Mouse (Mus musculus) testis, postnatal 14 days (tissue): ENCODE measurements around the gene Agrp.
A peak's percentile ranks its signal among the peaks of the same experiment; 100 is the strongest.

Experiments used
- DNase-seq: peaks from one replicate; pipeline ENCODE4 v3.0.0; 2021; ENCODE audit warnings: low spot score

Gene Agrp

DNA sequence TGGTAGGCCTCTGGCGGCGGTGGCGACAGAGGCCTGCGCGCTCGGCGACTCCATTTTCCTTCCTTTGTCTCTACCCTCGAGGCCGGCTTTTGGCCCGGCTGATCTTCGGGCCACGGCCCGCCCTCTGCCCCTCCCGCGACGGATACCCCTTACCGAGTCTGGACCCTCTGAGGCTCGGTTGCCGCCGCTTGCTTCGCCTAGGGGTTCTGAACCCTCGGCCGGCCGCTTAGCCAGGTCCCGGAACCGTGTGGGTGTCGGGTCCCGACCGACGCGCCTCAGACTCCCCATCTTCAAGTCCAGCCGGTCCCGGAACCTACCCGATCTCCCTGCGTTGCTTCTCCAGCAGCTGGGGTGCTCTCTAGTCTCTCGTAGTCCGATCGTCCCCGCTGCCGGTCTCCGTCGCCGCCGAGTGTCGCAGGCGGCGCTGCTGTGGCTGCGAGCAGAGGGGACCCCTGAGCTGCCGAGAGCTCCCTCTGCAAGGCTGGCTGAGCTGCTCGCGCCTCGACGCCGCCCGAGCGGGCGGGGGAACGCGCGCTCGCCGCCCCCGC is at the start of gene Agrp:
TSS of gene Agrp (minus strand) at position 431 of the 548 bp plus-strand sequence.
- DNase-seq: peak; percentile 75

DNA sequence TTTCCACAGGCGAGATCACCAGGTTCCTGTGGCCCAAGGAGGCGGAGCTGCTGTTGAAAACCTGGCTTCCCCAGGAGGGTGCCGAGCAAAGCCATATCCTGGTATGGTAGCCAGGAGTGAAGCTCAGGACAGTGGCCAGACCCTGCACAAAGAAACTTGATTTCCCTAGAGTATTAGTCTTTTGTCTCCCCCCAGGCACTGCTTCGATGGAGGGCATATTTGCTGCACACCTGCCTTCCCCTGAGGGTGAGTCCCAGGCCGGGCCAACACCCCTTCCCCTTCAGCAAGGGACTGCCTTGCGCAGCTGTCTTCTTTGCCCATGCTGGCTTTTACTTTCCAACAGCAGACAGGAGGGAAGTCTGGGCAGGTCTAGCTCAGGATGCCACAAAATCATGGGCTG is 49.4 kb upstream of the Agrp start:
- no peak for DNase-seq

DNA sequence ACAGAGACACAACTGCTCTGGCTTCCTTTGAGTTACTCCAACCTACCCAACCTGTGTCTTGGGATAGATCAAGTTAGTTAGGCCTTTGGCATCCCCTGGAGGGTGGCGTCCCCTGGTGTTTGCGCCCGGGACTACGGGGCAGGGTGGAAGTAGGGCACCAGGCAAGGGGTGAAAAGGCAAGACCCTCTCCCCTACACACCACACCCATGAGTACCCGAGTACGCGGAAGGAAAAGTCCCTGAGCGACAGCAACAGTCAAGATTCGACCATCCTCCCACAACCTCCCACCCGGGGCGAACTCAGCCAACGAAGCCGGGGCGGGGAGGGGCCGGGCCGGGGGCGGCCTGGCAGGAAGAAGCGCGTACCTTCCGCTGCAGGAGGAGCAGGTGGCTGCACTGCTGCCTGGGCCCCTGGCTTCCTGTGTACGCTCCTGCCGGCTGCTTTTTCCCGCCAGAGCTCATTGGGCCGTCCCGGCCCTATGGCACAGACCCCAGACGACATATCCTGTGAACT is 48.7 kb upstream of the Agrp start, which contains the start of gene Carmil2:
TSS of gene Carmil2 (plus strand) at position 479 of the 513 bp plus-strand sequence.
- DNase-seq: no peak

DNA sequence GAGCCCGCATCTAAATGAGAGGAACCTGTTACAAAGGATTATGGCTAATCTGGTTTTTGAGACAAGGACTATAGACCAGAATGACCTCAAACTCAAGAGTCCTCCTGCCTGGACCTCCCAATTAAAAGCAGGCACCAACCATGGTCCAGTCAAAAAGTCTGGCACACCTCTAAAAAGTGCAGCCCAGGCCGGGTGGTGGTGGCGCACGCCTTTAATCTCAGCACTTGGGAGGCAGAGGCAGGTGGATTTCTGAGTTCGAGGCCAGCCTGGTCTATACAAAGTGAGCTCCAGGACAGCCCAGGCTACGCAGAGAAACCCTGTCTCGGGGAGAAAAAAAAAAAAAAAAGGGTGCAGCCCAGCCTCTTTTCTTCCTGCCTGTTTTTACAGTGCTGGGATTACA is 48.1 kb upstream of the Agrp start:
- DNase-seq: no peak

DNA sequence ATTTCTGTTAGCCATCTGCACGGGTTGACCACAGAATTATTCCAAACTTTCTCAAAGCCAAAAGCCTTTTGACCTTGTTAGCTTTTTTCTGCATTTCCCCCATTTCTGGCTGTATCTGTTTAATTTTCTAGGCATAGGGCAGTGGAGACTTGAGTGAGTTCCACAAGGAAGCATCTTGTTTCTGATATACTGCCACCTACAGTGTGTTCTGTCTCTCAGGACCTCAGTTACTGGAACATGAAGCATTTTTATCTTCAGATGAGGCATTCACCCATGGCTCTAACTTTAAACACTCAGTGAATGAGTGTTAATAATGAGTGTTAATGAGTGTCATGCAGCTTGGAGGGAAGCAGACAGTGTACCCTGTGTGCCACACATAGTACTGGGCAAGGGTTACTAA is 40.7 kb upstream of the Agrp start:
- no peak for DNase-seq

DNA sequence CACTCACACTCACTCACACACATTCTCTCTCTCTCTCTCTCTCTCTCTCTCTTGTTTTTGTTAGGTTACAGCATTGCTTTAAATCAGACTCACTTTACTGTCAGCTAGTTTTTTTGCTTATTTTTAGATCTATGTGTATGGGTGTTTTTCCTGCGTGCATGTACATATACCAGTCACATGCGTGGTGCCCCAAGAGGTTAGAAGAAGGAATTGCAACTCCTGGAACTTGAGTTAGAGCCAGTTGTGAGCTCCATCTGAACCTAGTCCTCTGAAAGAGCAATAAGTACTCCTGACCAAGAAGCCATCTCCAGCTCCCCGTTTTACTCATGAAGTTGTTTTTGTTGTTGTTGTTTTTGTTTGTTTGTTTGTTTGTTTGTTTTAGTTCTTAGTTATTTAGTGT is 24.0 kb upstream of the Agrp start:
- DNase-seq: no peak

DNA sequence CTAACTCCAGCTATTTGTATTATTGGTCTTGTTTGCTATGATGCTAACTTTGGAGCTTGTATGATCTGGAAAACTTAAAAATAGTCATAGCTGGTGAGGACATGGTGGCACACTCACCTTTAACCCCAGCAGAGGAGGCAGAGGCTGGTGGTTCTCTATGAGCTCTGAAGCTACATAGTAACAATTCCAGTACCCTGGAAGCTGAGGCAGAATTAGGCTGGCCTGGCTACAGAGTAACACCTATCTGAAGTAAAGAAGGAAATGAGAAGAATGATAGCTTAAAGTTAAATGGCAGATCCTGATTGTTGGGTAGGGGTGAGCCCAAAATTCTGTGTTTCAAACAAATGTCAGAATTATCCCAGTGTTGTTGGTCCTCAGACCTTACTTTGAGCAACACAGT is 20.4 kb upstream of the Agrp start:
- peak; percentile 60 for DNase-seq

DNA sequence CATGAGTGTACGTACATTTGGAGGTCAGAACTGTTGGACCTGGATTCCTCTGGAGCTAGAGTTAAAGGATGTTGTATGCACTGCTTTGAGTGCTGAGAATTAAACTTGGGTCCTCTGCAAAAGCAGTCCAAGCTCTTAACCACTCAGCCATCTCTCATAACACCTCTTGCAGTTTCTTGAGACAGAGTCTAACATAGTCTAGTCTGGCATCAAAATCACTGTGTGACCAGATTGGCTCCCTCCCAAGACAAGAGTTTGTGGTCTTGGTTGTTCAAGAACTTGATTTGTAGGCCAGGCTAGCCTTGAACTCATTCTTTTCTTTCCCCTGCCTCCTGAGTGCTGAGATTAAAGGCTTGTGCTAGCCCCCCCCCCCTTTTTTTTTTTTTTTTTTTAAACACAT is 11.7 kb upstream of the Agrp start:
- DNase-seq: no peak

DNA sequence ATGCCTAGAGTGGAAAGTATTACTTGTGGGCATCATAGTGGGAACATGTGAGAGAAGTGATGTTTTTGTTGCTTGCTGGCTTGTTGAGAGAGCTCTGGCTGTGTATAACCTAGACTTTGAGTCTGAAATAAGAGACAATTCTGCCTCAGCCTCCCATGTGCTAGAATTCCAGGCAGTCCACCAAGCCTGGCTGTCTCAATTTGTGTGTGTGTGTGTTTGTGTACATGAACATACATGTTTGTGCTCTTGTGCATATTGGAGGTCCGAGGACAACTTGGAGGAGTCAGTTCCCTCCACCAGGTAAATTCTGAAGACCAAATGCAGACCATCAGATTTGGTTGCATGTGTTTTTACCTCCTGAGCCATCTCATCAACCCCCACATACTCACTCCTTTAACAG is 8.0 kb upstream of the Agrp start:
- DNase-seq: no peak

DNA sequence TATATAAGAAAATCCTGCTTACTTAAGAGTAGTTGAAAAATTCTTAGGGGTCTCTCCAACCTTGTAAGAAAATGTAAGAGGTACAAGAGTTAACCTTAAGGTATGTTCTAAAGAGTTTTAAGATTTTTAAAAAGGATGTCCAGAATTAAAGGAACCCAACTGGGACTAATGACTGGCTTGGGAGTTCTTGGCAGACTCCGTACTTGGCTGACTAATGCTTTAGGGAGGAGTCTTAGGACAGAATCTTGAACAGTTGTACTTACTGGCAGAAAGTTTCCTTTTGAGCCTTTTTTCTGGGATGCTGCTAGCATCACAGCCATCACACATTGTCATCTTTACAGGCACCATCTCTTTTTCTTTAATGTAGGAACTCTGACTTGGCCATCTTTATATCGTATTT is 3.3 kb upstream of the Agrp start:
- DNase-seq: no peak

DNA sequence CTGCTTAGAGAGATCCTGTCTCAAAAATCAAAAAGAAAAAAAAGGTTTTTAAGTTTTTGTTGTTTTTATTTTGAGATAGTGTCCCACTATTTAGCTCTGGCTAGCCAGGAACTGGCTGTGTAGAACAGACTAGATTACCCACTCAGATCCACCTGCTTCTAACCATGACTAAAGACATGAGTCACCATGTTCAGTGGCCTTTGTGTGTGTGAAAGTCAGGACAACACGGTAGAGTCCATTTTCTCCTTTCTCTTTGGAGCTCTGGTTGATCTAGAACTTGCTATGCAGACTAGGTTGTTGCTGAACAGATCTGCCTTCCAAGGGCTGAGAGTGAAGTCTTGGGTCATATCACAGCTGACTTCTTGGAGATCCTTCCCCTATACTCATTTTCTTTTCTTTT is 2.6 kb upstream of the Agrp start:
- DNase-seq: no peak

DNA sequence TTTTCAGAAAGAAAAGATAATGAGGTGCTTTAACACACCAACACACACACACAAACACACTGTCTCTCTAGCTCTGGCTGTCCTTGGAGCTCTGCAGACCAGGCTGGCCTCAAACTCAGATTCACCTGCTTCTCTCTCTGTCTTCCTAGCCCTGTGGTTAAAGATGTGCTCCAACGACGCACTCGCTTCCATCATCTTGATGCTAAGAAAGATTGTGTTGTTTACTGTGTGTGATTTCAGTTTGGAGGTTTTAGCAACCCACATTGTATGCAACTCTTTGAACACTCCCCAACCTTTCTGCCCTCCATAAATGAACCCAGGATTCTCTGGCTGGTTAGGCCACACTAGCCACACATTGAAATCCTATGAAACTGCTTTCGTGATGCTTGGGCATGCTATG is 1.3 kb upstream of the Agrp start:
- DNase-seq: no peak

DNA sequence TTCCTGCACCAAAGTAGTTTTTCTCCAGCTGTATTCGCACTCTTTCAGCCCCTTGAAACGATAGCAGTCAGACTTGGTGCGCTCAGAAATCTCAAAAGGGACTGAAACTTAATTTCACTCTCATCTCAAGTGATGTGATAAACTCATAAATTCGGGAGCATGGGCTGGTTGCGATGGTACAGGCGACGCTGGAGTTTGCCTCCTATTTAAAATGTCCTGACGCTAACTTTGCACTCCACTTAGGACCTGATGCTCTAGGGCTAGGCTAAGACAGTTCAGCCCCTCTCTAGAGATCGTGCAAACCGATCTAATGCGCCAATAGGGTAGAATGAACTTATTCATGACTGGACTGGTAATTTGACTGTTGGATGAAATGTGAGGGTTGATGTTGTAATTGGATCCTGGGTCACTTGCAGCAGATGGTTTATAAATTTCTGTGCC is 428 bp upstream of the Agrp start:
- DNase-seq: no peak

DNA sequence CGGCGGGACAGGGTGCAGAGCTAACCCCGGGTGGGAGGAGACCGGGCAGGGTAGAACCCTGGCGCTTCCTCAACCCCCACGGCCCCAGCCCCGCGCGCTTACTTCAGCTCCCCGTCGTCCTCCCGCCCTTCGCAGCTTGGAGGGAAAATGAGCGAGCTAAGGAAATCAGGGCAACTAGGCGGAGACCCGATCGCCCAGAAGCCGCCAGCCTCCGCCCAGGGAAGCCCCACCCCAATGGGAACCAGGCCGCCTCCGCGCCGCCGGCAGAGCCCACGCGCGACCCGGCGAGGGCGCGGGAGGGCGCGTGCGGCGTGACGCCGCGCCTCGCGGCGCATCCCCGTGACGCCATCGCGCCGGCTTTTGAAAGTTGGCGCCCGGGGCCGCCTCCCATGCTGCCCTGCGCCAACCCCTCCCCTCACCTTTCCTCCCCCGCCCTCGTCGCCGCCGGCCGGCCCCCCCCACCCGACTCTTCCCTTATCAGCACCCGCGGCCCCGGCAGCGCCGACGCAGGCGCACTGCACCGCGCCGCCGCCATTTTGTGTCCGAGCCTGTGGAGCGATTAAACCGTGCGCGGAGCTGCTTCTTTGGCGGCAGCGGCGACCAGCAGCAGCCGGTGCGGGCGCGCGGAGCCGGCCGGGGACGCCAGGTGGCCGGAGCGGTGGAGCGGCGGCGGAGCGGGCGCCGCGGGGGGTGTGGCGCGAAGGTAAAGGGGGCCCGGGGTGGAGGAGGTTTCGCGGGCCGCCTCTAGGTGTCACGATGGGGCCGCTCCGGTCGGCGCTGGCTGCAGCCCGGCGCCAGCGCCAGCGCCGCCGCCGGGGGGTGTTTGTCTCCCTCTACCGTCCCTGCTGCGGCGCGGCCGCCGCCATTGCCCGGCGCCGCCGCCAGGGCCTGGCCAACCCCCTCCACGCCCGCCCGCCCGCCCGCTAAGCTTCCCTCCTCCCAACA is 903 bp downstream of the Agrp start, which contains the start of gene Ctcf:
TSS of gene Ctcf (plus strand) at position 551 of the 945 bp plus-strand sequence.
- peak; percentile 93 for DNase-seq

DNA sequence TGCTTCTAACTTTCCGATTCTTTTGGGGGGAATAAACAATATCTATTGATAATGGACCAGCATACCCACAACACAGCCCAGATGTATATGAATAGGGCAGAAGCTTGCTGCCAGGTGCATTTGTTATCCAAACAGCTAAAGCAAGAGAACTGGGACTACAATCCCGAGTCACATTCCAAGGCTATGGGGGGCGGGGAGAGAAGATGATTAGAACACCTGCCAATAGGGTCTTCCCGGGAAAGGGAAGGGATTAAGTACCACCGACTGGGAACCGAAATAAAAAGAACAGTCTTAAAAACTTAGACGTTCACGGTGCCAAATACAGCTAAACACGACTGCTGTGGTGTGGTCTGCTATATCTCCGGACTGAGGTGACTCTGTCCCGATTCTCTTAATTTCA is 1.7 kb downstream of the Agrp start:
- DNase-seq: no peak

DNA sequence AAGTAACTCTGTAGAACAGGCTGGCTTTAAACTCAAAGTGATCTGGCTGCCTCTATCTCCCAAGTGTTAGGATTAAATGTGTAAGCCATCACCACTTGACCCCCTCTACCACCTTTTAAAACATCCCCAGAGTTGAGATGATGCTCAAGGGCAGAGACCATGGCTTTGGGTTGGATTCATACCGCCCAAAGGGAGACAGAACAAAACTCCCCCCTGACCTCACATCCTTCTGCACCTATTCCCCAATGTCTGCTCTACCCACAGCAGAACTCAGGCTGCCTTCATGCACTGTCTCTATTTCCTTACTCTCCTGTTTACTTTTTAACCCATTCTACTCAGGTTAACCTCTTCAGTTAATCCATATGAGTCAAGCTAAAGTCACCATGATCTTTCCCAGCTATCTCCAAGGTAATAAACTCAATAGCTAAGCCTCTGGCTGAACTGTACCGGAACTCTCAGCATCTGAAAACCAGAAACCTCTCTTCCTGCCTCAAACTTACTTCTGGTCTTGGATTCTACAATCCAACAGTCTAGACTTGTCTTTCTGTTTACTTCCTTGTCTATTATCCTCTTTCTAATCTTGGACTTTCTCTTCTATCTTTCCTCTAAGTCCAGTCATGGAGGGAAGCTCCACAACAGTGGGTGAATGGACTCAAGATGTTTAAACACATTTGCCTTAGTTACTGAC is 2.3 kb downstream of the Agrp start:
- DNase-seq: no peak

DNA sequence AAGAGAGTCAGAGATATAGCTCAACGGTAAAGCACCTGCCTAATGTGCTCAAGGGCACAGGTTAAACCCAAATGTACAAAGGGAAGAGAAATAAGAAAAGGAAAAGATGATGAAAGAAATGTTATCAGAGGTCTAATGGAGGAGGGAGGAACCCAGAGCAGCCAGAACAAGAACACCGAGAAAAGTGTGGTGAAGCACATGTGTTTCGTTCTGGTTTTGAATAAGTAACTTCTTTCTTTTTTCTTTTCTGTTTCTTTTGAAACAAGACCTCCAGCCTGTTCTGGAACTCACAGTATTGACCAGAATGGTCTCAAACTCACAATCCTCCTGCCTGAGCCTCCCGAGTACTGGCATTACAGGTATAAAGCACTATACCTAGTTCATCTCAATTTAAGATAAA is 7.9 kb downstream of the Agrp start:
- DNase-seq: no peak

DNA sequence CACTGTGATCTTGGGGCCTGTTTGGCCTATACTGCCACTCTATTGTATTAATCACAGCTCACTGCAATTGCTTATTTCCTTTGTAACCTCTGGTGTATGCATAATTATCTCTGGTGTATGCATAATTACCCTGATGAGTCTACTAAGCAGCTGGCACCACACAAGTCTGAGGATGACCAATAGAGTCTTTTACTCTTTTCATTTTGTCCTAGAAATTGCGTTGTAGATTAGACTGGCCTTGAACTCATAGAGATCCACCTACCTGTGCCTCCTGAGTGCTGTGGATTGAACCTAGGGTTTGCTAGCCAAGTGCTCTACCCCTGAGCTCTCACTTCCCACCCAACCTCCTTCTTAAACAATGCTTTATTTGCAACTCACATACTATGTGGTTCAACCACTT is 11.1 kb downstream of the Agrp start:
- no peak for DNase-seq

DNA sequence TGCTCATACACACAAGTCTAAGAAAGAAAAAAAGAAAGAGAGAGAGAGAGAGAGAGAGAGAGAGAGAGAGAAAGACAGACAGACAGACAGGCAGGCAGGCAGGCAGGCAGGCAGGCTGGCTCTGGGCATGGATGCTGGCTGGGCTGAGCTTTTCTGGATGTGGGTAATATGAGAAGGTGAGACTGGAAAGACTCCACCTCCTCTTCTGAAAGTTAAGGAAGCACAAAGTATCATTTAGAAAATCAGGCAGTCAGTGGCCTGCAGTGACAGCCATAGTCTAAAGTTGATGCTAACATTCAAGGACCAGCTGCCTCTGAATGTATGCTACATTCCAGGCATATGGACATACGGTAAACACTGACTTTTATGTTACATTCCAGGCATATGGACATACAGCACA is 12.4 kb downstream of the Agrp start:
- DNase-seq: no peak

DNA sequence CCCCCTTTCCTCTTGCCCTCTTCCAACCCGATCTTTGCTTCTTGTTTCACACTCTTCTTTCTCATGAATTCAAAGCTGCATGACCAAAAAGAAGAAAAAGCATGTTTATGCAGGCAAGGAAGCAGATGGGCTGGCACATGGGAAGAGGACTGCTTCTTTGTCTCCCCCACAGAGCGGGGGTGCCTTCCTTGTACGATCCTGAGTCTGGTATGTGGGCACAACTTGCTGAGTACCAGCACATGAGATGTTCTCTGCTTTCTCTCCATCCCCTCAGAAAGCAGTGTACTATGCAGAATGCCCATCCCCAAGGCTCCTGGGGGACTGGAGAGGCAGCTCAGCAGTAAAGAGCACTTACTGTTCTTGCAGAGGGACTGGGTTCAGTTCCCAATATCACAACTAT is 12.8 kb downstream of the Agrp start:
- DNase-seq: no peak

DNA sequence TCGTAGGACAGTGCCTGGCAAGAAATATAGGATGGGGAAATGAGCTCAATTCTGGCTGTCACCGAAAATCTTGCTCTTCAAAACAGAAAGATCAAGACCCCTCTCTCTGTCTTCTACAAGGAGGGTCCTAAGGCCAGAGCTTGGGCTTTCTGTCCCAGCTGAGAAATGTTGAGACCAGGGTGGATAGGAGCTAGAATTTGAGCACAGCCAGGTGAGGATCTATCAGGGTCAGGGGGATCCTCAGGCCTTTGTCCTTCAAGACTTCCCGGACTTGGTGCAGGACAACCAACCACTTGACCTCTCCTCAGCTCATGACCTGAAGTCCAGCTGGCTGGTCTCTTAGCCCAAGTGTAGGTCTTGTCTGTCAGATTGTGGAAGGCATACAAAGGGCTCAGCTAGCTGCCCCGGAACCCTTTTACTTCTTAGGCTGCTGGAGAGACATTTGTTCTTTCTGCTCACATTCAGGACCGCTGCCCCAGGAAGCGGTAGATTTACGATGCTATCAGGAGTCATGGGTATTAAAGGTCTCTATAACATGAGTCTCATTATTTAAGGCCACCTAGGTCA is 13.4 kb downstream of the Agrp start:
- DNase-seq: no peak

DNA sequence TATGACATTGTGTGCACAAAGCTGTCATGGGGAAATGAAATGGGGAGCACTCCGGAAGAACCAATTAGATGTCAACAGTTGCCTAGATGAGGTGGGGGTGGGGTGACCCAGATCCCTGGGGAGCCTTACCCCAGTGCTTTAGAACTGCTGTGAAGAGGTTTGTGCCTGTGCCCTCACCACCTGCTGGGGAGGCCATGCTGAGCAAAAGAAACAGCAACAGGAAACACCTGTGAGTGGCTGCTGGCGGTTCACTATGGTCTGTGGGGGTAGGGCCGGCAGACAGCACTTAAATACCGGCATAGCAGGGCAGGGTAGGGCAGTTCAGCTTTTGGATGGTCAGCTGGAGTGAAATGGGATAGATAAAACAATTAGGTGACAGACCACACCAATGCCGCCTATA is 14.1 kb downstream of the Agrp start:
- DNase-seq: no peak
